Mouse (Mus musculus): ENCODE results near the gene Kcnab2.

DNA sequence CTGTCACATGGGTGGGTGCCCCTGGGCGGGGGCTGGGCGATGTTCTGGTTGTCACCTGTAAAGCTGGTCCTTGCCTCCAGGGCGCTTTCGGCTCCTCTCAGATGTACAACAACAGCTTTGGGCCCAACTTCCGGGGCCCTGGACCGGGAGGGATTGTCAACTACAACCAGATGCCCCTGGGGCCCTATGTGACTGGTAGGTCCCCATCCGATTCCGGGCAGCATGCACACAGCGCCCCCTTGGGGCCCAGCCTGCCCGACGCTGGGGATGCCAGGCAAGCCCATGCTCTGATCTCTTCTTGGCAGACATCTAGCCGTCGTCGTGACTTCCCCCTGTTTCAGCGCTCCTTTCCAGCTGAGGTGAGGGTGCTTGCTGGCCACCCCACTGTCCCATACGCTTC, 92.0 kb downstream of the Kcnab2 start:
- TF ChIP-seq EP300 (IDR thresholded peaks at IDR 0.05) (no peak), CTCF (IDR thresholded peaks at IDR 0.05) (peak; percentile 48)

Data from lung, postnatal 0 days (tissue).